Mouse (Mus musculus) neutrophil, adult 59 days (primary cell): ENCODE data around the gene Mogat2. TPM values are rescaled to one million over a fixed set of nuclear protein-coding genes. Genes with fewer than 3 reads are reported as not detected.

Experiments
- total RNA-seq, 2 experiments: library from RNA; stranded (reverse); gene quantifications; 1 replicate in 1 of 2; 2 replicates in 1 of 2; pipeline ENCODE4 v1.2.4; 2023

Mogat2 gene
- 10 to 100 TPM; 14.2 to 14.7 TPM for total RNA-seq

DNA sequence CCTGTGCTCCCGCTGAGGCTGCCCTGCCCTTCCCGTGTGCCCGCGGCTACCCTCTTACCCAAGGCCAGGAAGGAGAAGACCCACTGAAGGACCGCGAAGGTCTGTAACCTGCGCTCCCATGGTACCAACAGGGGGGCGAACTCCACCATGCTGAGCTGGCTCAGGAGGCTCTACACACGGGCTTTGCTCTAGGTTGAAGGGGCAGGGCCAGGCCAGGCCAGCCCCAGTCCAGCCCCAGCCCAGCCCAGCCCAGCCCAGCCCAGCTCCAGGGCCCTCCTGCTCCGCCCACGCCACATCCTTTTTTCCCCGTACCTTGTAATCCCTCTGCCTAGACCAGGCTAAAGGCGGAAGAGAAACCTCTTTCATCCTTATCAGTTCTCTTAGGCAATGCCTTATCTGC is at the start of gene Mogat2:
Gene Mogat2 (minus strand): TSS at position 203 of the 400 bp plus-strand sequence.

DNA sequence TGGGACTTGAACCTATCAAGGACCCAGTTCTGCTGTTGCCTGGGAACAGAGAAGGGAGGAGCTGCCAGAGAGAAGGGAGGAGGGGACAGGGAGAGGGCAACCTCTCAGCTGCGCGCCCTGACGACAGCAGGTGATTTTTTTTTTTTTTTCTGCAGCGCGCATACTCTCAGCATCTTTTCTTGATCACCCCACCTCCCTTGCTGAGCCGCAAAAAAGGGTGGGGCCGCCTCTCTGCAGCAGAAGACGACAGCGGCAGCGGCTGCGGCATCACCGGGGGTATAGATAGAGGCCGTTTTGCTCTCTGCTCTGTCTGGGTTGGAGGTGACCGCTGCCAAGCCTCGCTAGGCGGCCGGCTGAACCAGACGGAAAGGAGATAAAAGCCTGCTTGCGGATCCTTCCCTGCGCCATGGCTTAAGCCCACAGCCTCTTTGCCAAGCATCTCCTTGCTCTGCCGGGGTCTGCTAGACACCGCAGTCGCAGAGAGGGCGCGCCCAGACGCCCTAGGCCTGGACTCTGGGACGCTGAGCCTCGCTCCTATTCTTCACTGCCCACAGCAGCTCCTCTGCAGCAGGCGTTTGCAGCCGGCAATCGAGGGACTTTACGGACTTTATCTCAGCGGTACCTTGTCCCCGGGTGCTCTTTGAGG is 29.0 kb upstream of the Mogat2 start, which contains the start of gene Map6:
Gene Map6 (plus strand): TSS at position 197 of the 646 bp plus-strand sequence.

DNA sequence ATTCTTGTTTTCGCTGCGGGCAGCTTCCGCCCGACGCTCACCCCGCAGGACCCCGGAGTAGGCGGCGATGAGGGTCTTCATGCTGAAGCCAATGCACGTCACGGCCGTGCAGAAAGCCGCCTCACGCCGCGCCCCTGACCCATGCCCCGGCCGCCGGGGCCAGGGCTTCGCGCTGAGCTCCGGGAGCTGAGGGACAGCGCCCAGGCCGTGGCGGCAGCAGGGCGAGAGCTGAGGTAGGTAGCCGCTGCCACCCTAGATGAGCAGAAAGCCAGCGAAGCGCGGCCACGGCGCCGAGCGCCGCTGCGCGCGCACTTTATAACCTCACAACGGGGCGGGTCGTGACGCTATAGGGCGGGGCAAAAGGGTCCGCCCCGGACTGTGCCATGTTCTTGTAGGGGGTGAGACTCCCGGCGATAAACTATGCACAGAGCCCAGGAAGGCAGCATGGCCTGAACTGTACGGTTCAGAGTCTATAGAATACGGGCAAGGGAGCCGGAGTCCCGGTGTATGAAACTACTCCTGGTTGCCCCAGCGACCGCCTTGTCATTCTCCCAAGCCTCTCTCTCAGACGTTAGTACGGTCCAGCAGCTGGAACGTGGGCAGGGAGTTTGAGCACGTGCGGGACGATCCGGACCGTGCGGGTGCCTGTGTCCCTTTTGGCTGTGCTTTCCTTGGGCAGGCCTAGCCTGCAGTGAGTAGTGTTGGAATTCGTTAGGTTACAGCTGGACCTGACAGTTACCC is 55.8 kb downstream of the Mogat2 start, which contains the start of gene Dgat2:
Gene Dgat2 (minus strand): TSS at position 288 of the 741 bp plus-strand sequence.

Other genes with a start within 250 kb of the Mogat2 start
- gene Uvrag, start 97.5 kb downstream of the Mogat2 start, total RNA-seq: 10 to 100 TPM; 72.9 to 79.1 TPM
- gene Dgat2, start 55.9 kb downstream of the Mogat2 start, total RNA-seq: 10 to 100 TPM; 59.1 to 67.8 TPM
- 1 to 10 TPM; 2.4 to 2.7 TPM for gene Map6, start 28.8 kb upstream of the Mogat2 start, total RNA-seq
- gene Serpinh1, start 114.6 kb upstream of the Mogat2 start, total RNA-seq: 1 to 10 TPM; 1.3 to 1.7 TPM
- gene Gdpd5, start 142.8 kb upstream of the Mogat2 start, total RNA-seq: 1 to 10 TPM; 2.1 to 2.2 TPM
- gene Klhl35, start 227.4 kb upstream of the Mogat2 start, total RNA-seq: under 1 TPM; 0.44 to 0.76 TPM
- gene Rps3, start 245.1 kb upstream of the Mogat2 start, total RNA-seq: 100 to 1,000 TPM; 393 to 409 TPM